Mouse (Mus musculus) bone marrow macrophage, adult 2 months (primary cell): Measurements from ENCODE around the gene Art3.

ENCODE experiments used
- CTCF ChIP-seq: IDR thresholded peaks from 2 replicates; pipeline ENCODE4 v1.5.1; 2012; ENCODE audit warnings: low read depth, mild to moderate bottlenecking, low read length, moderate library complexity
- POLR2A ChIP-seq: IDR thresholded peaks from 2 replicates; pipeline ENCODE4 v1.6.1; 2012; ENCODE audit warnings: mild to moderate bottlenecking, low read depth, low read length, borderline replicate concordance

- TF ChIP-seq CTCF: no peak
- no peak for TF ChIP-seq POLR2A
These were observed 52.1 kb downstream of the Art3 start for GRCm38 (mm10) chr5:92383747-92384146.
